Mouse (Mus musculus) embryonic facial prominence, embryonic 10.5 days (tissue): ENCODE results near the gene Tgfbr3l. TPM values are rescaled to one million over a fixed set of nuclear protein-coding genes. Genes with fewer than 3 reads are reported as not detected.

Experiments
- polyA plus RNA-seq: library from polyadenylated mRNA; unstranded; fragments of >200 nt; fragmentation: Nextera tagmentation; extraction: Ambion mirVana; gene quantifications from 2 replicates; pipeline ENCODE4 v1.2.1, GENCODE M21; 2016

Tgfbr3l gene
- polyA plus RNA-seq, 1 experiment from 2014 or later, result 4.4 TPM

Other genes starting within 250 kb of the Tgfbr3l start
- gene Cd209f, start 142.4 kb upstream of the Tgfbr3l start, polyA plus RNA-seq, result not detected in 2 replicates
- gene Cd209g, start 114.1 kb upstream of the Tgfbr3l start, polyA plus RNA-seq, result not detected in 2 replicates
- 23.3 and 25.9 TPM in 2 replicates for gene Evi5l, start 81.6 kb upstream of the Tgfbr3l start, polyA plus RNA-seq
- 5.7 and 7.2 TPM in 2 replicates for gene Prr36, start 30.8 kb upstream of the Tgfbr3l start, polyA plus RNA-seq
- gene Lrrc8e, start 21.4 kb upstream of the Tgfbr3l start, polyA plus RNA-seq, result 0.49 and 0.56 TPM in 2 replicates
- gene Map2k7, start 9.5 kb upstream of the Tgfbr3l start, polyA plus RNA-seq, result 31.0 and 32.8 TPM in 2 replicates
- 0.44 and 0.85 TPM in 2 replicates for gene Gm49320, start 9.3 kb upstream of the Tgfbr3l start, polyA plus RNA-seq
- gene Snapc2, start 4.9 kb downstream of the Tgfbr3l start, polyA plus RNA-seq, result 62.3 and 64.6 TPM in 2 replicates
- 121 and 134 TPM in 2 replicates for gene Ctxn1, start 11.1 kb downstream of the Tgfbr3l start, polyA plus RNA-seq
- gene Timm44, start 27.7 kb downstream of the Tgfbr3l start, polyA plus RNA-seq, result 64.7 and 73.3 TPM in 2 replicates
- 24.4 and 25.4 TPM in 2 replicates for gene Ccl25, start 77.0 kb downstream of the Tgfbr3l start, polyA plus RNA-seq
- 362 and 373 TPM in 2 replicates for gene Elavl1, start 77.2 kb downstream of the Tgfbr3l start, polyA plus RNA-seq
- 9.7 and 12.1 TPM in 2 replicates for gene Cers4, start 244.8 kb downstream of the Tgfbr3l start, polyA plus RNA-seq